Comparison of ENCODE assay signal across 8 mouse cellular contexts in the genomic region with DNA sequence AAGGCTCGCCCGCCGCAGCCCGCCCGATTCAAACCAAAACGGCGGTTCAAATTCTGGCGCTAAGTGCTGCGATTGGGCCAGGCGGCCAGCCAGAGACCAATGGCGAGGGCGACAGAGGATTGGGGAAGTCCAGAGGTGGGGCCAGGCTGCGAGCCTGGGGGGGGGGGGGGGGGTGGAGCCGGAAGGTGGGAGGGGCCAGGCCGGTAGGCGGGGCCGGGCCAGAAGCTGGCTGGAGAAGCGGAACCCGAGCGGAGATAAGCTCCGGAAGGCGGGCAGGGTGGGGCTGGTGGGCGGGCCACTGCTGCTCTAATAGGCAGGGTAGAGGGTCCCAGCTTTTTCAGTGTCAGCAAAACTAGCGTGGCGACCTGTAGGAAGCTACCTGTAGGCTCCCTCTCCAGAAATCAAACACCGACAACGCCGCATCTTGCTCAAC. TPM values are rescaled to one million over a fixed set of nuclear protein-coding genes. Genes with fewer than 3 reads are reported as not detected.
A peak's percentile ranks its signal among the peaks of the same experiment; 100 is the strongest.
DNase-seq lines count a peak whose midpoint lies in the region; ATAC-seq and TF ChIP-seq lines count a peak whose summit lies in the region.

No protein-coding gene starts in this region.

- H3K4me1 ChIP-seq in forebrain, embryonic 13.5 days: peaks cover 35% of the 10 kb centered on the region
- H3K4me1 ChIP-seq in liver, embryonic 16.5 days (ENCODE audit: control insufficient read depth, low read depth, low read length): peaks cover 33% of the 10 kb centered on the region
- H3K4me1 ChIP-seq in neural tube, embryonic 12.5 days: peaks cover 22% of the 10 kb centered on the region
- H3K4me1 ChIP-seq in stomach, postnatal 0 days (replicated peaks; ENCODE audit: control insufficient read depth, insufficient read depth): no peaks in the 10 kb centered on the region

- TF ChIP-seq CTCF in stomach, postnatal 0 days (IDR thresholded peaks at IDR 0.05; ENCODE audit: low read depth): no peak

- no peak overlapping the region for H3K27ac ChIP-seq in forebrain, embryonic 13.5 days
- H3K27ac ChIP-seq in liver, embryonic 16.5 days (ENCODE audit: low read length): peak overlapping the region; percentile 94
- no peak overlapping the region for H3K27ac ChIP-seq in neural tube, embryonic 12.5 days
- no peak overlapping the region; the same call in 1 of the 2 replicates for H3K27ac ChIP-seq in stomach, postnatal 0 days (replicated peaks)

- no peaks in the 10 kb centered on the region for H3K9me3 ChIP-seq in forebrain, embryonic 13.5 days (replicated peaks)
- H3K9me3 ChIP-seq in liver, embryonic 16.5 days (replicated peaks; ENCODE audit: control insufficient read depth, low read length): no peaks in the 10 kb centered on the region
- H3K9me3 ChIP-seq in neural tube, embryonic 12.5 days: no peaks in the 10 kb centered on the region
- H3K9me3 ChIP-seq in stomach, postnatal 0 days (ENCODE audit: control insufficient read depth, low read length): no peaks in the 10 kb centered on the region

- TF ChIP-seq EP300 in stomach, postnatal 0 days (optimal IDR thresholded peaks at IDR 0.05): no peak

- ATAC-seq in cerebellum, adult (ENCODE audit: insufficient number of reproducible peaks, low FRiP score, low TSS enrichment): peak; percentile 61; the same call in 1 of the 2 replicates
- ATAC-seq in forebrain, embryonic 13.5 days: peak; percentile 97
- ATAC-seq in liver, embryonic 16.5 days (ENCODE audit: low read depth): peak; percentile 96
- ATAC-seq in neural tube, embryonic 12.5 days (ENCODE audit: low FRiP score, low read depth): peak; percentile 97
- peak; percentile 97 for ATAC-seq in stomach, postnatal 0 days (ENCODE audit: low FRiP score, low TSS enrichment)

- no peaks in the 10 kb centered on the region for H3K36me3 ChIP-seq in forebrain, embryonic 13.5 days (ENCODE audit: poor library complexity, severe bottlenecking)
- H3K36me3 ChIP-seq in liver, embryonic 16.5 days (ENCODE audit: control insufficient read depth, insufficient read depth): peaks cover 10% of the 10 kb centered on the region
- no peaks in the 10 kb centered on the region for H3K36me3 ChIP-seq in neural tube, embryonic 12.5 days
- H3K36me3 ChIP-seq in stomach, postnatal 0 days (ENCODE audit: control insufficient read depth, insufficient read depth, low read length): no peaks in the 10 kb centered on the region

- WGBS in forebrain, embryonic 13.5 days: 1% methylated on average over 25 of the region's 28 CpGs
- WGBS in liver, embryonic 16.5 days (ENCODE audit: insufficient replicate concordance): 0% methylated on average over 24 of the region's 28 CpGs
- WGBS in neural tube, embryonic 12.5 days: under 1% methylated on average over 26 of the region's 28 CpGs
- under 1% methylated on average over 27 of the region's 28 CpGs for WGBS in stomach, postnatal 0 days

- H3K4me2 ChIP-seq in forebrain, embryonic 13.5 days: peak overlapping the region; percentile 72
- peak overlapping the region; percentile 92 for H3K4me2 ChIP-seq in liver, embryonic 16.5 days (ENCODE audit: low read depth, low read length)
- peak overlapping the region; percentile 91 for H3K4me2 ChIP-seq in neural tube, embryonic 12.5 days (replicated peaks)
- H3K4me2 ChIP-seq in stomach, postnatal 0 days (replicated peaks; ENCODE audit: low read depth): peak overlapping the region; percentile 84

- H3K27me3 ChIP-seq in forebrain, embryonic 13.5 days: no peaks in the 10 kb centered on the region
- H3K27me3 ChIP-seq in liver, embryonic 16.5 days (ENCODE audit: control insufficient read depth, insufficient read depth, low read depth, low read length): no peaks in the 10 kb centered on the region
- H3K27me3 ChIP-seq in neural tube, embryonic 12.5 days (replicated peaks): no peaks in the 10 kb centered on the region
- H3K27me3 ChIP-seq in stomach, postnatal 0 days (ENCODE audit: control insufficient read depth, insufficient read depth, low read length): no peaks in the 10 kb centered on the region

- peak overlapping the region; percentile 78 for H3K4me3 ChIP-seq in forebrain, embryonic 13.5 days
- H3K4me3 ChIP-seq in liver, embryonic 16.5 days (ENCODE audit: low read depth, low read length): peak overlapping the region; percentile 98
- H3K4me3 ChIP-seq in neural tube, embryonic 12.5 days: peak overlapping the region; percentile 87
- peak overlapping the region; percentile 93 for H3K4me3 ChIP-seq in stomach, postnatal 0 days (ENCODE audit: low read depth, low read length)

- H3K9ac ChIP-seq in forebrain, embryonic 13.5 days: peak overlapping the region; percentile 89; the same call in 1 of the 2 replicates
- peak overlapping the region; percentile 100 for H3K9ac ChIP-seq in liver, embryonic 16.5 days (ENCODE audit: low read depth, low read length)
- peak overlapping the region; percentile 78 for H3K9ac ChIP-seq in neural tube, embryonic 12.5 days
- peak overlapping the region; percentile 83 for H3K9ac ChIP-seq in stomach, postnatal 0 days (ENCODE audit: low read length)

- intact Hi-C loops in heart, postnatal 10 days (cut with DNase I): no loop called here

- peak; percentile 90 for DNase-seq in ES-CJ7 (ENCODE audit: low read depth, low spot score)
- peak; percentile 93 to 94 for DNase-seq in heart, postnatal 10 days
- DNase-seq in kidney, postnatal 4 days: peak; percentile 93 to 96
- peak; percentile 97 for DNase-seq in stomach, postnatal 0 days (ENCODE audit: low spot score)

RNA-seq across cellular contexts. Expression of a gene that starts 0.3 kb away (rescaled TPM):
- polyA plus RNA-seq in forebrain, embryonic 13.5 days (2015; fragmentation: Nextera tagmentation; extraction: Ambion mirVana): 40.4 and 40.9 TPM in 2 replicates
- total RNA-seq in heart, postnatal 10 days (2021): 10 to 100 TPM; 33.3 to 39.2 TPM
- polyA plus RNA-seq in liver, embryonic 16.5 days (2015; fragmentation: Nextera tagmentation; extraction: Ambion mirVana): 81.1 and 89.2 TPM in 2 replicates
- 28.8 and 31.4 TPM in 2 replicates for polyA plus RNA-seq in neural tube, embryonic 12.5 days (2016; fragmentation: Nextera tagmentation; extraction: Ambion mirVana)
- polyA plus RNA-seq in stomach, postnatal 0 days (2015; fragmentation: Nextera tagmentation; extraction: Ambion mirVana): 5.5 and 7.8 TPM in 2 replicates
